Mouse (Mus musculus) ovary, postnatal 36 days (tissue): ENCODE results near the gene 1300017J02Rik.
A peak's percentile ranks its signal among the peaks of the same experiment; 100 is the strongest.
"Not testable (repeated sequence)": the region's sequence is repeated elsewhere in the genome, so short reads cannot be mapped to it uniquely, and the experiment has no call there.

ENCODE experiments used
- DNase-seq: peaks from one replicate; pipeline ENCODE4 v3.0.0; 2022; ENCODE audit warnings: low spot score, mixed read lengths

The 1300017J02Rik gene

DNA sequence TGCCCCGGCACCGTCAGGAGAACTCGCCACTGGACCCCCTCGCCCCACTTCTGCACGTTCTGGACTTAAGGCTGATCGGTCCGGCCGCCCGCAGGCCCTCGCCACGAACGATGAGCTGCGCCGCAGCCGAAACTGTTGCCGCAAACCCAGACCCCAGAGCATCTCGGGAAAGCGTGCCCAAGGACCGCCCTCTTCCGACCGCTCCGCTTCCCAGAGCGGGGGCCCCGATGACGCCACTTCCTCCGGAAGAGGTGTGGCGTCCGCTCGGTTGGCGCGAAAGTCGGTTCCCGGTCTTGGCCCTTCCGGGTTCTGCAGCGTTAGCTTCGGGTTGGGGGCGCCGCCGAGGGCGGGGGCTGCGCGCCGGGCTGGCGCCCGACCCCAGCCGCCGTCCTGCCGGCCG, at the start of gene 1300017J02Rik, which contains the start of gene Topbp1:
1300017J02Rik (minus strand) TSS at position 156 of the 400 bp plus-strand sequence.
Topbp1 (plus strand) TSS at position 289 of the 400 bp plus-strand sequence.
- DNase-seq = peak; percentile 92

DNA sequence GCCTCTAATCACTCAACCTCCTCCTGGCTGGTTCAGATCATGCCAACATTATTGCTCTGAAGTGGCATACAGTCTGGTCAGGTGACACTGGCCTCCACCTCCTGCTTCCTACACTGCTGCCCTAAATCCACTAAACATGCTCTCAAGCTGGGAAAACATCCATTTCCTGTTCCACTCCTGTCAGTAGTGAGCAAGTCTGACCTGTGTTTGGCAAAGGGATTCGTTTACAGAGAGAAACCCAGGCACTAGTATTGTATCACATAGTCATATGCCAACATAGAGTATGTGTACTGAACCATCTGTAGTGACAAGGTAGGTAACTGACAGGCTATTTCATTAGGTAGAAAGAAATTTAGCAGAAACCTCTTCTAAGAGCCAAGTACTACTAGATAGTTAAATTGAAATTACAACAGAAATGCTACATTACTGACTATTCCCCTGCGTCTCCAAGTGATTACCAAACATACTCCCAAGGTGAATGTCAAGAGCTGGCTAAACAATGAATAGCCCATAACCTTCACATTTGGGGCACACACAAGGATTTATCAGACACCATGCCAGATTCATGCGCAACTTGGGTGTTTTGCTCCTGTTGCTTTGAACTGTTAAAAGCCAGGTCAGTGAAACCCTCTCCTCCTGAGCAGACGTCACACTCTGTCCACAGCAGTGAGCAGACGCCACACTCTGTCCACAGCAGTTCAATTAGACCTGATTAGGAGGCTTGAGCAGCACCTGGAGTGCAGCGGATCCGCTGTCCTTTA, 48.8 kb upstream of the 1300017J02Rik start:
- not testable (repeated sequence) for DNase-seq

DNA sequence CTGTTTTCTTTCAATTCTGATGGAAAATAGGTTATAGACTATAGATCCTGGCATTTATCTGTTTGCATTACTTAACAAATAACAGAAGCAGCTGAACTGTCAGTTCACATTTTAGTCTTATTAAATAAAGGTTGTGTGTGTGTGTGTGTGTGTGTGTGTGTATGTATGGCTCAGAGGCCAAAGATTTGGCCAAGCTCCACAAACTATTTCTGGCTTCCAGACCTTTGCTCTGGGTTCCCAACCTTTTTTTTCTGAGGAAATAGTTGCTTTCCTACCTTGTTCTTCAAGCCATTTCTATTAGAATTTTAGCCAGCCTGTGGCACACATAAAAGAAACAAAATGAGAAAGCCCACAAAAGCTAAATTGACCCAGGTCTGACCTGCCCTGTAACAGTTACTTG, 43.9 kb upstream of the 1300017J02Rik start:
- DNase-seq = no peak

DNA sequence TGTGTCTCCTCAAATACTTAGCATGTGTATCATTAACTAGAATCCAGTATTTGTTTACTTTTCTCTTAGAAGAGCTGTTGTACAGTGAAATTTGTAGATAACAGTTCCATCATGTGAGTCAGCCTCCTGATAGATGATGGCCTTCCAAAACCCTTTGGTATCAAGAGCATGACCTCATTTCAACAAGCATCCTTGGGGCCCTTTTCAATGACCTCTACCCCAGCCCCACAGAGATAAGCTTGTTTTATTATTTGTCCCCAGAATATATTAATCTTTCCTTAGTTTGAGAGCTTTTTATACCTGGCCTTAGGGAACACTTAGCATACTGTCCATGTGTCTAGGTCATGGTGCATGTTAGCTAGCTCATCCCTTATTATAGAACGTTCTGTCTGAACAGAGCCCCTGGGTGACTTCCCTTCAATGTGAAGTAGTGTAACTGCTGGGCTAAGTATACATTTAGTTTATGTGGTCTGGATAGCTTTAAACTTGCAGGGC, 43.2 kb upstream of the 1300017J02Rik start:
- DNase-seq = no peak

DNA sequence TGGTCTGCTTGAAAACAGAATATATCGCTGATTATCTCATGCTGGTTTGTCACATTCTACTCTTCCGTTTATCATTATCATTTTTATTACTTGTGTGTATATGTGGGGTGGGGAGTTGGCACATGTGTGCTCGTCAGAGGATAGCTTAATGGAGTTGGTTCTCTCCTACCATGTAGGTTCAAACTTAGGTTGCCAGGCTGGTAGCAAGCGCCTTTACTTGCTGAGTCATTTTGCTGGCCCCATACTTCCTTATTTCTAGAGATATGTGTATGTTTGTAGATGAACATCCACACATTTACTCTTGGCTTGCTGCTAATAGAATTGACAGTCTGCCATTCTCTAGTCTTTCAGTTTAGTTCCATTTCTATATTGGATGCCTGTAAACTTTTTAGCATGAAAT, 42.2 kb upstream of the 1300017J02Rik start:
- DNase-seq = no peak

DNA sequence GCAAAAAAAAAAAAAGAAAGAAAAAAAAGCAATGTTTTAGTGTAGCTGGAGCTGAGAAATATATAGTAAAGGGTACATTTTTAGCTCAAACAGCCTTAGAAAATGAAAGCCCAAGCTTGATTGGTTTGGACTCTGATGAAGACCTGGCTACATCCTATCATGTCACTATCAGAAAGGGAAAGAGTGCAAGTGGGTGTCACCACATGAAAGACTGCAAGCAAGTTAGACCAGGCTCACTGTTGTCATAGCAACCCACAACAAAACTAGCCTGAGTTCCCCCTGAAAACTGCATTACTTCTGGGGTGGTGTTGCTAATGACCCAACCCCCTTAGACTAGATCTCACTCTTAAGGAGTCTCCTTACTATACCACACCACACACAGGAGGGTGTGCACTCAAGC, 32.0 kb upstream of the 1300017J02Rik start:
- DNase-seq = no peak

DNA sequence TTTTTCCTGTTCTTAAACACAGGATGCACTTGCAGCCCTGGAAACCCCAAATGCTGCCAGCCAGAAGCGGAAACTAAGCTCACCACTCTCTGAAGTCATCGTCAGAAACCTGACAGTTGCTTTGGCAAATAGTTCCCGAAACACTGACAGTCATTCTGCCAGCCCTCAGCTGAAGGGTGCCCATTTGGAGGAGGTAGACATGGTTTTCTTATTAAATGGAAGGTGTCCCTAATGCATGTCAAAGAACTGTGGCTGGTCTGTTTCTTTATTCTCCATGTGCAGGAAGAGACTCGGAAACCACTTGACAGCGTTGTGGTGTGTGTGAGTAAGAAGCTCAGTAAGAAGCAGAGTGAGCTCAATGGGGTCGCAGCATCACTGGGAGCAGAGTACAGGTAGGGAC, 27.8 kb upstream of the 1300017J02Rik start:
- DNase-seq = no peak

DNA sequence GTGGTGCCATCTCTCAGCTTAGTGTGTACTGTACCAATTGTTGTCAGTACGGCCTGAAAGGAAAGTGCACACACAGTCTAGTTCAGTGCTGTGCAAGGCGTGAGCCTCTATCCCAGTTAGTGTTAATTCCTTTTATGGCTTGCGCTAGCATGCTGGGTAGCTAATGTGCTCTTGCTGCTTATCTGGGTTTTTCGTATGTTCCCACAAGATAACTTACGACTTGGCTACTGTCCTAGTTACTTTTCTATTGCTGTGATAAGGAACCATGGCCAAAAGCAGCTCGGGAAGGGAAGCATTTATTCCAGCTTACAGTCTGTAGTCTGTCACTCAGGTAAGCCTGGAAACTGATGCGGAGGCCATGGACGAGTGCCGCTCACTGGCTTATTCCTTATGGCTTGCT, 21.6 kb upstream of the 1300017J02Rik start:
- no peak for DNase-seq

DNA sequence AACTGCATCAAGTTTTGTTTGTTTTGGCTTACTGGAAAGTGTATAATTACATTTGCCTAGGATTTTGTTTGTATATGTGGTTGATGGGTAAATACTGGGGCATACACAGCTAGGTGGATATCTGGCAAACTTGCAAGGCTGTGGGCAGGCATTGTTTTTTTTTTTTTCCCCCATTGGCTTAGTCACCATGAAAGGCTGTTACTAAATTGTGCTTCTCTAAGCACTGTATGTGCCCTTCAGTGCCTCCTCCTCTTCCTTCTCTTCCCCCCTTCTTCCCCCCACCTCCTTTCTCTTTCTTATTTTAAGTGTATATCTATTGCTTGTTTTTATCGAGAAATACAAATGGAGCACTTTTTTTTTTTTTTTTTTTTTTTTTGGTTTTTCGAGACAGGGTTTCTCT, 19.8 kb upstream of the 1300017J02Rik start:
- DNase-seq = no peak

DNA sequence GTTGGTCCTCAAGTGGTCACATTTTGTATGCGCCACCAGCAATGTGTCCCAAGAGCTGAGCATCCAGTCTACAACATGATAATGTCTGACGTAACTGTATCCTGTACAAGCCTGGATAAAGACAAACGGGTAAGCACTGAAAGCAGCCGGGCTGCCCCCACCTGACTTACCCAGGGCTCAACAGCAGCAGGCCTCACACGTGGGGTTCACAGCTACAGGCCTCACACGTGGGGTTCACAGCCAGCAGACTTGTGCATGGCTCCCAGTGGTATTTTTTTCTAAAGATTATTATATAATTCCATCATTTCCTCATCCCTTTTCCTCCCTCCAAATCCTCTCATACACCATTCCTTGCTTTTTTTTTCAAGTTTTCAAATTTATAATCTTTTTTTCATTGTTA, 5.0 kb upstream of the 1300017J02Rik start:
- no peak for DNase-seq

DNA sequence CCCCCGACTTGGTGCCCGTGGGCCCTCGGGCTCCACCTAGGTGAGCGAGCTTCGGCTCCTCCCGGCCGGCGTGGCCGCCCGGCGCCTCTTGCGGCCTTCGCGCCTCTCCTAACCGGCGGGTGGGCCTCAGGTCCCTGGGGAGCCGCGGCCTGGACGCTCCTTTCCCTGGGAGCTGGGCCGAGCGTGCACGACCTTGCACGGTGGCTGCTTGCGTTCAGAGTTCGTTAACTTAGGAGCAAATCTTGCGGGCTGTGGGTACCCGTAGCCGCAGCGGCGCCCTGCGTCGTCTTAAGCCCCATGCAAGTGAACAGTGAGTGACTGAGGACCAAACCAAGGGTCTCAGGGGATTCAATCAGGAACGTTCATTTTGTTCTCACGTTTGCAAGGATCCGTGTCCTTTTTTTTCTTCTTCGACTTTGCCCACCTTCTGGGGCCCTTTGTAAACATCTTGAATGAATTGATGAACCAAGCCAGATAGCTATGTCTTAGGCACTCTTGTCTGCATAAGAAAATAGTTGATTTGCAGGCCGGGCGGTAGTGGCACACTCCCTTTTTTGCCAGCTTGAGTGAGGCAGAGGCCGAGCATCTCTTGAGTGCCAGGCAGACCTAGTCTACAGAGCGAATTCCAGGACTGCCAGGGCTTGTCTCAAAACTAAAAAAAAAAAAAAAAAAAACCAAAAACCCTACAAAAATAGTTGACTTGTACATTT, 605 bp upstream of the 1300017J02Rik start:
- no peak for DNase-seq

DNA sequence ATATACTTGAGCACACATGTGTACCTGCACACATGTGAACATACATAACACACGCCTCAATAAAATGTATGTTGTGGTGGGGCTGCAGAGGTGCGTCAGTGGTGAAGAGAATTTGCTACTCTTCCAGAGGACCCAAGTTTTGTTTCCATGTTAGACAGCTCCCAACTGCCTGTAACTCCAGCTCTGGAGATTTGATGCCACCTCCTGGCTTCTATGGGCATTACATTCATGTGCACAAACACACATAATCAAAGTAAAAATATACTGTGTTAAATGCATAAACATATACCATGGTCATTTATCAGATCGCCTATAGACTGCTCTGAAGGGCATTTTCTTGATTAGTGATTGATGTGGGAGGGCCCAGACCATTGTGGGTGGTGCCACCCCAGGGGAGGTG, 2.2 kb downstream of the 1300017J02Rik start:
- peak; percentile 15 for DNase-seq

DNA sequence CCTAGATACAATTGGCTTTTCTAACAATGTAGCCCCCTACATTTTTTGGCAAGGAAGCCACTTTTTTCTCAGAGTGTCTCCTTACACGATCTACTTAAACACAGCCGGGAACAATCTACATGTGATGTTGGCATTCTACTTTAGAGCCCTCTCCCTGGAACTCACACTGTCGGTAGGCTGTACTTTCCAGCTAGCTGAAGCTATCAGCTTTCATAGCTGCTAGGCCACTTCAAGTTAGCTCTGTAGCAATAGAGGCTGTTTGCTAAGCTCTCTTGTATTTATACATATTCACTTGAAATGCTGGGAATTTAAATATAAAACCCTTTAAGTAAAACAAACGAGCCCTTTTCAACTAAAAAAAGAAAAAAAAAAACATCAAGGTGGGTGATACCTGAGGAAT, 2.6 kb downstream of the 1300017J02Rik start:
- no peak for DNase-seq

DNA sequence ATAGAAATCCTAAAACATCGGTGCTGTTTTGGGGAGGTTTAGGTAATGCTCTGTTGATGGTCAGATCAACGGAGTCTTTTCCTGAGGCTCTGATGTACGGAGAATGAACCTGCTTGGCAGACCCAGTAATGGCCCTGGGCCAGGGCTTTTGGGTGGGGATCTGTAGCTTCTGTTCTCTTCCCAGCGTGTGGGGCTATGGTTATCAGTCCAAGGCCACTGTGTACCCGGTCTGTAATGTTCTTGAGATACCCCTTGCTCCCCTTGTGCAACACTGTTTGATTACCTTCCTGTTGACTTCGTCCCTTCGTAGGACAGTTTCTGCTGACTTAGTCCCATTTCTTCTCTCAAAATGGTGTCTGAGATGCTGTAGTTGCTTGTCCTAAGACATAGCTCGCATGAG, 3.8 kb downstream of the 1300017J02Rik start:
- DNase-seq = no peak

DNA sequence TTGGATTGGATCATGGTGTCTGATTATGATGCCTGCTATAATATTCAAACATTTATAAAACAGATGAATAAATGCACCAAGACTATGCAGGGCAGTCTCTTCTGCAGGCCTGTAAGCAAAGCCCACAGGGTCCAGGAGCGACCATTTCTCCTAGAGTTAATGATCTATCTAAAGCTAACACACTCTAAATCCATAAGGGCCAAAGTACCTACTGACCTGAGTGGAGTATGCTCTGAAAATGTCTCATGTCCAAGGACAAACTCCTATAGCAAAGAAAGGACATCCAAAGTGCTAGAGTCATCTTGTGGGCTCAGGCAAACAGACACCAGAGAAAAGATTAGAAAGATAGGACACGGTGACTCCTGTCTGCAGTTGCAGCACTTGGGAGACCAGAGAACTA, 10.4 kb downstream of the 1300017J02Rik start:
- DNase-seq = no peak

DNA sequence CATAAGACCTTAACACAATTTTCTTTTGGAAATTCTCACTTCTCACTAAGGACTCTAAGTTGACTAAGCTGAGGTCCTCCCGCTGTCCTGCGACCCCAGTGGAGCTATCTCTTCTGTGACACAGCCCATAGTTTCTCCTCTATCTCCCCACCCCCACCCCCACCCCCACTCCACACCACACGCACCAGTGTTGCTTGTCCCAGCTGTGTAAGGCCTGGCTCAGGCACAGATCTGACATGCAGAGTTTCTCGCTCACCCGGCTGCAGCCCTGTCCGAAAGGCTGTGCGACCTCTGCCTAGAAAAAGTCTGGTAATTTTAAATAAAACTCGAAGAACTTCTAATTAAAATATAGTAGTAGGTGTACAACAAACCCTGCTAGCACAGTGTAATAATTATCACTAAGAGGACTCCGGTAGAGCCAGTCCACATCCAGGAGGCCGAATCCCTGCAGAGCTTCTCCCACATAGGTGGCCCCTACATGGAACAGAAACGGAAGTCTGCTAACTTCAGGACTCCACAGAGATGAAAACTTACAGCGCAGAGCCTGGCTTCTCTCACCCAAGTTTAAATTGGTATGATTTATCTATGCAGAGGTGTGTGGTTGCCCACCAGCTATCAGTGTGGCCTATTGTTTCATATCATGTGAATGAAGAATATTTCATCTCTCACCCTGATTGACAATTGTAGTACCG, 16.2 kb downstream of the 1300017J02Rik start:
- DNase-seq = no peak

DNA sequence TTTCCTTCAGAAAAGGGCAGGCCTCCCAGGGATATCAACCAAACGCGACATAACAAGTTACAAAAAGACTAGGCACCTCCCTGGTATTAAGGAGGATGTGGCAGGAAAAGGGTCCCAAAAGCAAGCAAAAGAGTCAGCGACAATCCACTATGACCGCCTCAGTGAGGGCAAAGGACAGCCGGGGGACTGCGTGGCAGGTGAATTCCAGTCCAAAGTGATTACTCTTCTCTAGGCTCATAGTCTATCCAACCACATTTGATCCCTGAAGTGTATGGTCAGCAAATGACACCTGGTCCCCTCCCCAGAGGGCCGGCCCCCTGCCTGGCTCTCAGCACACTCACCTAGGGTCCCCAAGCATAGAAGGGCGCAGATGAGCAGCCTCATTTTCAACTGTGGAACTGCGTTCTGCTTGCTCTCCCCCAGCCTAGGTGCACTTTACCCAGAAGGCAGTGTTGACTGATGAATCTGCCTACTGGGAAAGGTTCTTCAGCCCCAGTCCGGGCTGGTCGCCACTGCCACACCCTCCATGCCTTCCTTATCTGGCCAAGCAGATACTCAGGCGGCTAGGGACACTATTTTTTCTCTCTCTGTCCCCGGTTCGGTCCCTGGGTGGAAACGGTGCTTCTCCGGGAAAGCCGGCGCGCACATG, 16.9 kb downstream of the 1300017J02Rik start:
- no peak for DNase-seq

DNA sequence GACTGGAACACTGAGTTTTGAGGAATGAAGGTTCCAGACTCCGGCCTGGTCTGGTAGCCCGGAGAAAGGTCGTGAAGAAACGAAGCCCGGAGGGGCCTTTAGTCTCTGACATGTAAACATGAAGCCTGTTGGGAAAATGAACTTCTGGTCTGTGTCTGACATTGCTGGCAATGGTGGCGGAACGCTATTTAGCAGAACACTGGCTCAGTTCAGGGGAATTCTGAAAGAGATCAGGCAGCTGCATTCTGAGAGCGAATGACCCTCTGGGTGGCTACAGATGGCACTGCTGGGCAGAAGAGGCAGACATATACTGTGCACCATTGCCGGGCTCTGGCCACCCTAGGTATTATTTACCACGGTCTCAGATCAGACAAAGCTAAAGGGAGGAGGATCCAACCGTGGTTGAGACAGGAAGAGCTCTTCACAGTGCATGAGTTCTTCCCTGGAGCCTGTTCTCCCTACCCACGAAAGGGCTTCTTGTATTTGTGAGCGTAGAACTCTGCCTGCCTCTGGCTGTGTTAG, 17.9 kb downstream of the 1300017J02Rik start:
- DNase-seq = no peak

DNA sequence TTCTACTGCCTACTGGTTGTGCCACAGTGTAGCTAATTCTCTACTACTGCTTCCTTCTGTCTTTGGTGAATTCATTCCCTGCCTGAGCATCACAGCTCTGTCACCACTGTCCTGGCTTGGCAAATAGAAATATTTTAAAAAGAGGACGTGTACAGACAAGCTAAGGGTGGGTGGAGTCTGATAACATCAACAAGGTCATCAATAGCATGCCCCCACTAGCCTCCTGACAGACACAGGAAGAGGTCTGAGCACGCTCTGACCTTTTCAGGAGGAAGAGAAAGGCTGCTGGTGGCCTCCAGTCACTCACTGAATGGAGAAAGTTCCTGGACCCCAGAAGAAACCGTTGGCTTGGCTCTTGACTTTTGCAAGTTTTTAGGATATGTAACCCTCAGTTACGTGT, 18.5 kb downstream of the 1300017J02Rik start:
- no peak for DNase-seq

DNA sequence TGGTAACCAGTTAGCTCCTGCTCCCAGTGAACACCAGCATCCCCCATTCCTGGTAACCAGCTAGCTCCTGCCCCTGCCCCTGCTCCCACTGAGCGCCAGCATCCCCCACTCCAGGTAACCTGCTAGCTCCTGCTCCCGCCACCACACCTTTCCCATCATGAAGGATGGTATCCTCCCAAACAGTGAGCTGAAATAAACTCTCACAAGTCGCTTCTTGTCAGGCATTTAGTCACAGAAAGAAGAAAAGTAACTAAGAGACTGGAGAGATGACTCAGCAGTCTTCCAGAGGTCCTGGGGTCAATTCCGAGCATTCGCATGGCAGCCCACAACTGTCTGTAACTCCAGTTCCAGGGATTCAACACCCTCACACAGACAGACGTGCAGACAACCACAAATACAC, 28.0 kb downstream of the 1300017J02Rik start:
- no peak for DNase-seq

DNA sequence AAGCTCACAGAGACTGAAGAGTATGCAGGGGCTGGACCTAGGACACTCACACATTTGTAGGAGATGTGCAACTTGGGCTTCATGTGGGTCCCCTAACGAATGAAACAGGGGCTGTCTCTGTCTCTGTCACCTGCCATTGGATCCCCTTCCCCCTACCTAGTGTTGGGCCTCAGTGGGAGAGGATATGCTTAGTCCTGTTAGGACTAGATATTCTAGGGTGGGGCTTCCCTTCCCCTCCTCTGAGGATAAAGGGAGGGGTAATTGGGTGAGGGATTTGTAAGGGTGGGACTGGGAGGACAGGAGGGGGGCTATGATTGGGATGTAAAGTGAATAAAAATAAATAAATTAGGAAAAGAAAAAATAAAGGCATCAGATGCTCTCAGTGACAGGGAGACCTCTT, 29.2 kb downstream of the 1300017J02Rik start:
- no peak for DNase-seq

DNA sequence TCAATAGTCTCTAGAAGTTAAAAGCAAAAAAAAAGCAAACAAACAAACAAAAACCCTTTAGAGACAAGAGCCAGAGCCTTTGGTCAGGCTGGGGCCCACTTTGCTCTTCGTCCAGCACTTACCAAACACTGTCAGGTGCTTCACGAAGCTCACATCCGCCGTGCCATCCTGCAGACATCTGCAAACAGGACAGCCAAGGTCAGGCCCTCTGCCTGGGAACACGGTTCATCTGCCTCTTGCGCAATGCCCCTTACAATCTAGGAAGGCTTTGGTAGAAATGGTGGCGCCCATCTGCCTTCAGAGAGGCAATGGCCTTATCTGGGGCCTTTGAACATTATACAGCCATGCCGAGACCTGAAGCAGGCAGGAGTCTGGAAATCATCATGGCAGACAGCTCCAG, 30.1 kb downstream of the 1300017J02Rik start:
- DNase-seq = no peak
